Mouse (Mus musculus) lung, embryonic 14.5 days (tissue): ENCODE measurements around the gene Nol4l. TPM values are rescaled to one million over a fixed set of nuclear protein-coding genes. Genes with fewer than 3 reads are reported as not detected.

Source experiments
- ATAC-seq: fragments of 200-750 bp; cut with Nextera tagmentation; 2 replicates; pipeline ENCODE4 v1.8.0; 2017; ENCODE audit warnings: mild to moderate bottlenecking, moderate TSS enrichment, moderate library complexity; ENCODE audit not compliant: insufficient read depth
- DNase-seq: peaks from one replicate; pipeline ENCODE4 v3.0.0-alpha.2; 2015
- H3K27ac ChIP-seq: fragments of 300-500 bp; sonication (generic); 2 replicates; pipeline ENCODE4 v1.5.1; 2014; ENCODE audit warnings: low read depth, mild to moderate bottlenecking, moderate library complexity
- H3K27me3 ChIP-seq: fragments of 300-500 bp; sonication (generic); 2 replicates; pipeline ENCODE4 v1.6.1; 2014; ENCODE audit warnings: low read length, control low read depth; ENCODE audit not compliant: insufficient read depth
- H3K36me3 ChIP-seq: fragments of 300-500 bp; sonication (generic); 2 replicates; pipeline ENCODE4 v1.6.1; 2014; ENCODE audit warnings: control low read depth; ENCODE audit not compliant: insufficient read depth
- H3K4me1 ChIP-seq: fragments of 300-500 bp; sonication (generic); 2 replicates; pipeline ENCODE4 v1.6.1; 2014; ENCODE audit warnings: antibody characterized with exemption, control low read depth; ENCODE audit not compliant: insufficient read depth
- H3K4me2 ChIP-seq: fragments of 300-500 bp; sonication (generic); 2 replicates; pipeline ENCODE4 v1.6.1; 2014; ENCODE audit warnings: mild to moderate bottlenecking
- H3K4me3 ChIP-seq: fragments of 300-500 bp; sonication (generic); 2 replicates; pipeline ENCODE4 v1.5.1; 2014; ENCODE audit warnings: low read depth, low read length
- H3K9ac ChIP-seq: fragments of 300-500 bp; sonication (generic); 2 replicates; pipeline ENCODE4 v1.6.1; 2014
- H3K9me3 ChIP-seq: fragments of 300-500 bp; sonication (generic); 2 replicates; pipeline ENCODE4 v1.6.1; 2016; ENCODE audit warnings: low read depth, low read length, control low read depth
- CTCF ChIP-seq: IDR thresholded peaks from 2 replicates; pipeline ENCODE4 v1.5.1; 2016; ENCODE audit warnings: antibody characterized with exemption, low read depth
- WGBS: fragments of 180-500 bp; shearing (Covaris S2); extraction: QIAGEN DNeasy Blood & Tissue Kit; methylation state at CpG from one replicate; pipeline ENCODE4 v1.1.7; 2014; 5-methylcytosine and 5-hydroxymethylcytosine counted together
- polyA plus RNA-seq: library from polyadenylated mRNA; unstranded; fragments of >200 nt; fragmentation: Nextera tagmentation; extraction: Ambion mirVana; gene quantifications from 2 replicates; pipeline ENCODE4 v1.2.1, GENCODE M21; 2014

The Nol4l gene
- polyA plus RNA-seq, 1 experiment from 2014 or later: 13.9 TPM

DNA sequence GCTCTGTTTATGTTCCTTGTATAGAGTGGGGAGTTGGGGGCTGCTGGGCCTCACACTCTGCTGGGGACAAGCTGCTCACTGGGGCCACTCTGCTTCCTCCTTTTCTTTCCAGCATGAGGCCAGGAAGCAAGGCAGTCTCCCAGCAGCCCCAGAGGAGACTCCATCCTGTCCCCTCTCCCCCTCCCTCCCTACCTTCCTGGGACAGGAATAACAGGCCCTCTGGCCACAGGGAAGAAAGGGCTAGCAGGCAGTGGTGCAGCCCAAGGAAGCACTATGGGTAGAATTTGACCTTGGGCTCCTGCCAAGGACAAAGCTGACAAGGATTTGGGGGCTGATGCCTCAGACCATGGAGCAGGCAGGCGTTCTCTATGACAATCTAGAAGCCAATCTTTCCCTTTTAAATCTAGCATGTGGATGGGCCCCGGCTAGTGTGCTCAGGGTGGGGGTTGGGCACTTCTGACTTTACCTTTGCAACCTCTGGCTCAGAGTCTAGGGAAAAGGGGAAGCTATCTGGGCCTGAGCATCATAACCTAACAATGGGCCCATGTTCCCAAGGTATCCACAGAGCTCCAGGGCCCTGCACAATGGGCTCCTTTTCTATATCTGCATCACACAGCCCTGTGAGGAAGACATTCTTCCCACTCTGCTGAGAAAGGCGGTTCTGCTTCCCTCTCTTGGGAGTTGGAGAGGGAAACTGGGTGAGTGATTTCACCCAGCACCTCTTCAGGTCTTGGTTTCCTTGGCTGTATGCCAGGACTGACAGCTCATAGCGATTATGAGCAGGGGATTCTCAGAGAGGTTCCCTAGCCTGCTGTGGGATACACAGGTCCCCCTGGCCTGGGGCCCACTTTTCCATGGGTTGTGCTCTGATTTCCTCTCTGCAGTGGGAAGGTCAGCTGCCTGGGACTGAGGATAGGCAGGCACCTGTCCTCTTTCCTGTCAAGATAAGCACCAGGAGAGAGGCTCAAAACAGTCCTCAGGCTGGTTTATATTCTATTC, 54.4 kb downstream of the Nol4l start:
- peak; percentile 51 for ATAC-seq
- Histone ChIP-seq H3K4me3 (no peak overlapping the region), H3K4me1 (peaks cover 16% of the 10 kb centered on the region), H3K36me3 (no peaks in the 10 kb centered on the region), H3K4me2 (no peak overlapping the region), H3K27me3 (no peaks in the 10 kb centered on the region), H3K9ac (no peak overlapping the region), H3K27ac (peak overlapping the region; percentile 89), H3K9me3 (no peaks in the 10 kb centered on the region)
- no peak for TF ChIP-seq CTCF
- peak; percentile 86 for DNase-seq
- WGBS: 10% methylated on average over 4 of the region's 4 CpGs

- Histone ChIP-seq H3K4me3 (no peak overlapping the region), H3K27me3 (no peaks in the 10 kb centered on the region), H3K4me1 (peaks cover 16% of the 10 kb centered on the region), H3K9me3 (no peaks in the 10 kb centered on the region), H3K4me2 (no peak overlapping the region), H3K27ac (no peak overlapping the region), H3K36me3 (no peaks in the 10 kb centered on the region), H3K9ac (no peak overlapping the region)
- WGBS: 46% methylated on average over 3 of the region's 3 CpGs
- DNase-seq (no peak), ATAC-seq (no peak)
- no peak for TF ChIP-seq CTCF
Observed at GRCm38 (mm10) chr2:153470983-153471382, 58.8 kb downstream of the Nol4l start.

- ATAC-seq (peak; percentile 62; the same call in 1 of the 2 replicates), DNase-seq (peak; percentile 21)
- Histone ChIP-seq H3K36me3 (no peaks in the 10 kb centered on the region), H3K27ac (no peak overlapping the region), H3K9me3 (no peaks in the 10 kb centered on the region), H3K4me1 (peaks cover 6% of the 10 kb centered on the region), H3K9ac (no peak overlapping the region), H3K4me3 (no peak overlapping the region), H3K27me3 (no peaks in the 10 kb centered on the region), H3K4me2 (no peak overlapping the region)
- WGBS: 40% methylated on average over 4 of the region's 4 CpGs
- no peak for TF ChIP-seq CTCF
Observed at GRCm38 (mm10) chr2:153469764-153470163, 60.0 kb downstream of the Nol4l start.

- ATAC-seq: peak; percentile 29; the same call in 1 of the 2 replicates
- no peak overlapping the region for H3K9ac ChIP-seq
- WGBS: 32% methylated on average over 2 of the region's 2 CpGs
Observed at GRCm38 (mm10) chr2:153469317-153469716, 60.5 kb downstream of the Nol4l start.

GRCm38 (mm10) chr2:153467372-153467771, 62.4 kb downstream of the Nol4l start:
- no peaks in the 10 kb centered on the region for H3K36me3 ChIP-seq
- DNase-seq (peak; percentile 59), ATAC-seq (peak; percentile 66; the same call in 1 of the 2 replicates)
- no peaks in the 10 kb centered on the region; the same call in 1 of the 2 replicates for H3K4me1 ChIP-seq
- no peak overlapping the region for H3K4me3 ChIP-seq
- no peak overlapping the region for H3K4me2 ChIP-seq
- H3K9ac ChIP-seq: no peak overlapping the region
- H3K27me3 ChIP-seq: no peaks in the 10 kb centered on the region
- H3K27ac ChIP-seq: no peak overlapping the region; the same call in 1 of the 2 replicates
- 35% methylated on average over 1 of the region's 1 CpGs for WGBS
- no peaks in the 10 kb centered on the region for H3K9me3 ChIP-seq
- TF ChIP-seq CTCF: no peak

More at GRCm38 (mm10) chr2:153469317-153469716, 60.5 kb downstream of the Nol4l start:
- no peak overlapping the region for H3K4me2 ChIP-seq
- H3K27me3 ChIP-seq: no peaks in the 10 kb centered on the region
- peaks cover 2% of the 10 kb centered on the region; the same call in 1 of the 2 replicates for H3K4me1 ChIP-seq
- H3K4me3 ChIP-seq: no peak overlapping the region
- no peak for TF ChIP-seq CTCF
- no peaks in the 10 kb centered on the region for H3K36me3 ChIP-seq
- no peaks in the 10 kb centered on the region for H3K9me3 ChIP-seq
- no peak for DNase-seq
- no peak overlapping the region for H3K27ac ChIP-seq

- WGBS: 71% methylated on average over 3 of the region's 3 CpGs
- DNase-seq: peak; percentile 57
- no peak overlapping the region for H3K9ac ChIP-seq
- no peak overlapping the region for H3K4me3 ChIP-seq
- no peaks in the 10 kb centered on the region for H3K4me1 ChIP-seq
- peak; percentile 50 for TF ChIP-seq CTCF
- no peak overlapping the region for H3K27ac ChIP-seq
- H3K9me3 ChIP-seq: no peaks in the 10 kb centered on the region
- no peaks in the 10 kb centered on the region for H3K36me3 ChIP-seq
- no peaks in the 10 kb centered on the region for H3K27me3 ChIP-seq
- H3K4me2 ChIP-seq: no peak overlapping the region
- ATAC-seq: no peak
Observed at GRCm38 (mm10) chr2:153463257-153463656, 66.5 kb downstream of the Nol4l start.

- no peaks in the 10 kb centered on the region for H3K27me3 ChIP-seq
- H3K4me3 ChIP-seq: no peak overlapping the region
- no peak overlapping the region for H3K4me2 ChIP-seq
- TF ChIP-seq CTCF: no peak
- H3K36me3 ChIP-seq: no peaks in the 10 kb centered on the region
- DNase-seq (peak; percentile 25), ATAC-seq (no peak)
- H3K4me1 ChIP-seq: peaks cover 4% of the 10 kb centered on the region; the same call in 1 of the 2 replicates
- peak overlapping the region; percentile 76 for H3K27ac ChIP-seq
- H3K9me3 ChIP-seq: no peaks in the 10 kb centered on the region
- 29% methylated on average over 3 of the region's 3 CpGs for WGBS
- H3K9ac ChIP-seq: no peak overlapping the region
Observed at GRCm38 (mm10) chr2:153458022-153458441, 71.7 kb downstream of the Nol4l start.
